In genomic region chr11:47876633-47877170, GRCm38 (mm10) we compare ENCODE assay signal across 12 mouse cellular contexts.
"Had no signal": no experiment of that assay in that cellular context is flagged by ENCODE, and none has a peak within 500 bp of the region (broad histone marks: within the 10 kb centered on the region; RNA-seq: fewer than 3 reads in every experiment).

No protein-coding gene starts in this region.

- H3K9me3 ChIP-seq: kidney, embryonic 15.5 days; limb, embryonic 10.5 days; liver, embryonic 15.5 days; stomach, embryonic 15.5 days had no signal

- H3K4me2 ChIP-seq: kidney, embryonic 15.5 days; liver, embryonic 11.5 days; liver, embryonic 15.5 days; stomach, embryonic 15.5 days had no signal

- H3K27me3 ChIP-seq: kidney, embryonic 15.5 days; liver, embryonic 15.5 days; stomach, embryonic 15.5 days had no signal

- ATAC-seq: lung, postnatal 0 days had no signal

- H3K4me3 ChIP-seq: kidney, embryonic 15.5 days; limb, embryonic 10.5 days; liver, embryonic 15.5 days; stomach, embryonic 15.5 days had no signal

- H3K9ac ChIP-seq: kidney, embryonic 15.5 days; liver, embryonic 15.5 days; stomach, embryonic 15.5 days had no signal

- H3K4me1 ChIP-seq: kidney, embryonic 15.5 days; limb, embryonic 10.5 days; liver, embryonic 15.5 days; stomach, embryonic 15.5 days had no signal

- H3K36me3 ChIP-seq: kidney, embryonic 15.5 days; limb, embryonic 10.5 days; liver, embryonic 15.5 days; stomach, embryonic 15.5 days had no signal

- DNase-seq: kidney, adult 2 months; kidney, postnatal 14 days; lung, adult 2 months; lung, postnatal 36 days; right cerebral cortex, postnatal 14 days; thymus, postnatal 36 days had no signal

- H3K27ac ChIP-seq: kidney, embryonic 15.5 days; limb, embryonic 10.5 days; liver, embryonic 15.5 days; stomach, embryonic 15.5 days had no signal
